Mouse (Mus musculus) CH12.LX (cell line): ENCODE measurements around the gene Dpyd. TPM values are rescaled to one million over a fixed set of nuclear protein-coding genes. Genes with fewer than 3 reads are reported as not detected.

Experiments
- DNase-seq: peaks from one replicate; pipeline ENCODE4 v3.0.0-alpha.2; 2013; ENCODE audit errors: extremely low read depth
- H3K27ac ChIP-seq: 2 replicates; pipeline ENCODE4 v1.5.1; 2012; ENCODE audit warnings: low read depth, mild to moderate bottlenecking, control low read depth, moderate library complexity; ENCODE audit not compliant: insufficient read depth
- H3K27me3 ChIP-seq: replicated peaks from 2 replicates; pipeline ENCODE3; 2012; ENCODE audit warnings: inconsistent platforms
- H3K36me3 ChIP-seq, 2 experiments: replicated peaks in 1 of 2; 2 replicates each; pipeline versions ENCODE3 to v1.6.1; 2012; ENCODE audit warnings: inconsistent platforms in 1 of 2, low read length in 1 of 2, mild to moderate bottlenecking in 1 of 2, mixed read lengths in 1 of 2, moderate library complexity in 1 of 2; ENCODE audit not compliant: control insufficient read depth in 1 of 2, insufficient read depth in 1 of 2
- H3K4me1 ChIP-seq, 2 experiments: 2 replicates each; pipeline ENCODE4 v1.6.1; 2012; ENCODE audit warnings: inconsistent platforms in 1 of 2, moderate library complexity in 1 of 2; ENCODE audit not compliant: insufficient read depth in 2 of 2, control insufficient read depth in 1 of 2
- H3K4me2 ChIP-seq: 2 replicates; pipeline ENCODE4 v1.6.1; 2012; ENCODE audit warnings: low read depth, mild to moderate bottlenecking, control low read depth; ENCODE audit not compliant: poor library complexity, insufficient read depth, severe bottlenecking
- H3K4me3 ChIP-seq, 3 experiments: fragments of 150-350 bp in 1 of 3; sonication (generic) in 1 of 3; replicated peaks in 1 of 3; 2 replicates each; pipeline versions ENCODE3 to v1.5.1; 2011 to 2012; ENCODE audit warnings: low read depth in 2 of 3, low read length in 2 of 3, mild to moderate bottlenecking in 2 of 3, moderate library complexity in 2 of 3, control low read depth in 1 of 3, improper control_type of control experiment in 1 of 3, inconsistent platforms in 1 of 3, mixed read lengths in 1 of 3; ENCODE audit not compliant: poor library complexity in 1 of 3
- H3K79me2 ChIP-seq: replicated peaks from 2 replicates; pipeline ENCODE4 v1.6.1; 2012; ENCODE audit warnings: mild to moderate bottlenecking, moderate library complexity; ENCODE audit not compliant: control insufficient read depth, poor library complexity, insufficient read depth, severe bottlenecking; ENCODE audit errors: extremely low read depth
- H3K9ac ChIP-seq: 2 replicates; pipeline ENCODE4 v1.6.1; 2012; ENCODE audit warnings: low read depth, mild to moderate bottlenecking, control low read depth, moderate library complexity; ENCODE audit not compliant: insufficient read depth
- H3K9me3 ChIP-seq: replicated peaks from 2 replicates; pipeline ENCODE3; 2012; ENCODE audit warnings: low read length, inconsistent platforms, mixed read lengths
- CHD2 ChIP-seq: IDR thresholded peaks from 2 replicates; pipeline ENCODE4 v1.6.1; 2011; ENCODE audit warnings: low read length, improper control_type of control experiment
- CTCF ChIP-seq, 2 experiments: IDR thresholded peaks in 1 of 2; conservative IDR thresholded peaks in 1 of 2; 2 replicates each; pipeline ENCODE4 v1.5.1; 2011 to 2012; ENCODE audit warnings: low read depth in 2 of 2, low read length in 2 of 2, improper control_type of control experiment in 1 of 2, inconsistent platforms in 1 of 2, mild to moderate bottlenecking in 1 of 2, moderate library complexity in 1 of 2
- ELF1 ChIP-seq: IDR thresholded peaks from 2 replicates; pipeline ENCODE4 v1.6.1; 2014; ENCODE audit warnings: low read depth, mild to moderate bottlenecking, inconsistent platforms, low read length, improper control_type of control experiment
- EP300 ChIP-seq: IDR thresholded peaks from 2 replicates; pipeline ENCODE4 v1.6.1; 2011; ENCODE audit warnings: low read length, improper control_type of control experiment
- IRF4 ChIP-seq: IDR thresholded peaks from 2 replicates; pipeline ENCODE4 v1.6.1; 2014; ENCODE audit warnings: low read depth, mild to moderate bottlenecking, inconsistent platforms, low read length, improper control_type of control experiment
- JUN ChIP-seq: IDR thresholded peaks from 2 replicates; pipeline ENCODE4 v1.6.1; 2011; ENCODE audit warnings: low read depth, mild to moderate bottlenecking, low read length, improper control_type of control experiment, moderate library complexity; ENCODE audit not compliant: insufficient read depth
- KAT2A ChIP-seq: IDR thresholded peaks from 2 replicates; pipeline ENCODE4 v1.6.1; 2012; ENCODE audit warnings: low read length, improper control_type of control experiment, inconsistent platforms; ENCODE audit not compliant: insufficient replicate concordance
- MAFK ChIP-seq: IDR thresholded peaks from 2 replicates; pipeline ENCODE4 v1.6.1; 2011; ENCODE audit warnings: low read length, improper control_type of control experiment; ENCODE audit not compliant: insufficient replicate concordance
- MAZ ChIP-seq: IDR thresholded peaks from 2 replicates; pipeline ENCODE4 v1.6.1; 2012; ENCODE audit warnings: low read depth, mild to moderate bottlenecking, inconsistent platforms, low read length, improper control_type of control experiment, moderate library complexity
- MEF2A ChIP-seq: IDR thresholded peaks from 2 replicates; pipeline ENCODE4 v1.6.1; 2014; ENCODE audit warnings: low read depth, mild to moderate bottlenecking, inconsistent platforms, low read length, improper control_type of control experiment, borderline replicate concordance
- MXI1 ChIP-seq: IDR thresholded peaks from 2 replicates; pipeline ENCODE4 v1.6.1; 2011; ENCODE audit warnings: mild to moderate bottlenecking, low read depth, low read length, improper control_type of control experiment
- MYC ChIP-seq: IDR thresholded peaks from 2 replicates; pipeline ENCODE4 v1.6.1; 2011; ENCODE audit warnings: low read depth, mild to moderate bottlenecking, improper control_type of control experiment, low read length
- NRF1 ChIP-seq: IDR thresholded peaks from 2 replicates; pipeline ENCODE4 v1.6.1; 2014; ENCODE audit warnings: low read depth, mild to moderate bottlenecking, inconsistent platforms, low read length, improper control_type of control experiment, moderate library complexity
- RAD21 ChIP-seq: IDR thresholded peaks from 2 replicates; pipeline ENCODE4 v1.6.1; 2011; ENCODE audit warnings: low read depth, mild to moderate bottlenecking, low read length, improper control_type of control experiment, moderate library complexity
- SMC3 ChIP-seq: IDR thresholded peaks from 2 replicates; pipeline ENCODE4 v1.6.1; 2011; ENCODE audit warnings: low read depth, low read length, improper control_type of control experiment
- TBP ChIP-seq: conservative IDR thresholded peaks from 2 replicates; pipeline ENCODE4 v1.6.1; 2011; ENCODE audit warnings: low read depth, low read length, improper control_type of control experiment
- UBTF ChIP-seq: IDR thresholded peaks from 2 replicates; pipeline ENCODE4 v1.6.1; 2012; ENCODE audit warnings: low read depth, mild to moderate bottlenecking, inconsistent platforms, low read length, improper control_type of control experiment, moderate library complexity
- ZMIZ1 ChIP-seq: IDR thresholded peaks from 2 replicates; pipeline ENCODE4 v1.6.1; 2012; ENCODE audit warnings: low read depth, mild to moderate bottlenecking, inconsistent platforms, low read length, improper control_type of control experiment
- ZNF384 ChIP-seq: IDR thresholded peaks from 2 replicates; pipeline ENCODE4 v1.6.1; 2012; ENCODE audit warnings: low read depth, low read length, improper control_type of control experiment, inconsistent platforms
- dilution Hi-C: fragments of 300-500 bp; cut with MboI; formaldehyde crosslinking; loops from 2 replicates; pipeline ENCODE4 v1.14.3; 2020; ENCODE audit warnings: low sequenced_read_pairs; ENCODE audit not compliant: extremely low pct_unique_long_range_greater_than_20kb, extremely low pct_ligation_motif_present
- in situ Hi-C: fragments of 300-500 bp; cut with MboI; formaldehyde crosslinking; loops from 3 replicates; pipeline ENCODE4 v1.14.3; 2019; ENCODE audit warnings: low sequenced_read_pairs, low pct_ligation_motif_present, low pct_unique_long_range_greater_than_20kb, mixed read lengths
- polyA plus RNA-seq: library from polyadenylated mRNA; unstranded; fragments of >175 nt; gene quantifications from 2 replicates; pipeline ENCODE4 v1.2.1, GENCODE M21; 2012; ENCODE audit warnings: low read depth; ENCODE audit not compliant: insufficient read length
- total RNA-seq, 2 experiments: library from RNA; depleted of rRNA; stranded (reverse); fragments of 300-350 nt in 1 of 2; fragments of >200 nt in 1 of 2; gene quantifications; 2 replicates each; pipeline ENCODE4 v1.2.3; 2012 to 2014

Gene Dpyd
- total and polyA plus RNA-seq, 3 experiments, result not detected

DNA sequence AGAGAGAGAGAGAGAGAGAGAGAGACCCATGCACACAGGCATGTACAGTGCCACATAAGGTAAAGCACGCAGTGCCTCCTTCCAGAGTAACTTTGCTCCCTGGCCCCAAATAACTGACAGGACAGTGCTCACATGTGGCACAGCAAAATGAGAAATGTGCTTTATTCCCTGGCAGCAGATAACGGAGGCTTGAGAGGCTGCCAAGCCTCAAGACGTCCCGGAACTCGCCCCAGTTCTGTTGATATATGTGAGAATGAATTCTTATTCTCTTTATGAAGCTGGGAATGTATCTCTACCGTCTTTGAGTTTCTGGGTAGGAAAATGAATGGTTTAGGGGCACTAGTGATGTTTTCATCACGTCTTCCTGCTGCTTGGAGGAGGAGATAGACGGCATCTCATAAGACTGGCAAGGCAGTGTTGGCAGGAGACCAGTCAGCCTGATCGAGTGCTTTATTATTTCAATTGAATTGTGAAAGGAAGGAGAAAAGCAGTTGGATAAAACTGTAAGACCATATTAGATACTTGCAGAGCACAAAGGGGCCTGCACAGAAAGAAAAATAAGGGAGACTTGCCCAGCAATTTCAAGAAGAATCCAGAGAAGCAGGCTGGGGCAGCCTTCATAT, 857.3 kb downstream of the Dpyd start:
- no peak for DNase-seq
- Histone ChIP-seq H3K4me1 (no peaks in the 10 kb centered on the region), H3K4me3 (no peak overlapping the region), H3K9ac (no peak overlapping the region), H3K27ac (no peak overlapping the region), H3K36me3 (no peaks in the 10 kb centered on the region)
- dilution Hi-C loops, result no loop called here
- in situ Hi-C loops, result no loop called here
- TF ChIP-seq MYC, result no peak
- TF ChIP-seq NRF1, result no peak
- TF ChIP-seq UBTF, result no peak
- no peak for TF ChIP-seq RAD21
- TF ChIP-seq MEF2A, result no peak
- TF ChIP-seq TBP, result no peak
- no peak for TF ChIP-seq IRF4
- TF ChIP-seq MAFK, result no peak
- TF ChIP-seq EP300, result no peak
- no peak for TF ChIP-seq JUN
- no peak for TF ChIP-seq ZMIZ1
- no peak for TF ChIP-seq CTCF (conservative IDR thresholded peaks at IDR 0.05 in 1 of 2, IDR thresholded peaks at IDR 0.05 in 1 of 2; ENCODE audit: low read depth in 2 of 2, low read length in 2 of 2)
- no peak for TF ChIP-seq CHD2
- TF ChIP-seq MXI1, result no peak
- TF ChIP-seq ELF1, result no peak
- TF ChIP-seq MAZ, result no peak
- TF ChIP-seq, all 38 proteins: peak for 0
- no peak overlapping the region for H3K4me2 ChIP-seq
- peaks cover 56% of the 10 kb centered on the region for H3K9me3 ChIP-seq
- no peaks in the 10 kb centered on the region for H3K27me3 ChIP-seq
- H3K79me2 ChIP-seq, result no peaks in the 10 kb centered on the region

DNA sequence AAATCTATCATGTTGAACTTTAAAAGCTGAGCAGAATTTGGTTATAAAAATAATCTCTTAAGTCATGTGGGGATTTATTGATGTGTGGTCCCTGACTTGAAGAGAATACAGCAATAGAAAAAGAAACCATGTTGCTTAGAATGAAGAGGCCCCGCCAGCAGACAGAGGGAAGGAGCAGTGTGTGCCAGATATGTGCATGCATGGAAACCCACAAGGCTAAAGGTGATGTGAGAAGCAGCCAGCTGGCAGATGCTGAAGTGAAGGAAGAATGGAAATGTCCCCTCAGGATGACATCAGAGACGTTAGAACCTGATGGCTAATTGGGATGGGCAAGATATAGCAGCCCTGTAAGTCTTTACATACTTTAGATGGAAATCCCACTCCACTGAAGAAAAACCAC, 857.8 kb downstream of the Dpyd start:
- in situ Hi-C loops, result no loop called here
- TF ChIP-seq SMC3 (no peak), KAT2A (no peak), ZNF384 (no peak)
- TF ChIP-seq, all 38 proteins: peak for 0

More for the DNA sequence above, 857.8 kb downstream of the Dpyd start:
- H3K9ac ChIP-seq, result no peak overlapping the region
- H3K4me3 ChIP-seq, result no peak overlapping the region
- no peaks in the 10 kb centered on the region for H3K79me2 ChIP-seq
- no peaks in the 10 kb centered on the region for H3K36me3 ChIP-seq
- H3K27me3 ChIP-seq, result no peaks in the 10 kb centered on the region
- H3K4me1 ChIP-seq, result no peaks in the 10 kb centered on the region
- H3K4me2 ChIP-seq, result no peak overlapping the region
- peaks cover 58% of the 10 kb centered on the region for H3K9me3 ChIP-seq
- H3K27ac ChIP-seq, result no peak overlapping the region
- DNase-seq, result no peak
- dilution Hi-C loops, result no loop called here
